9 mouse cellular contexts compared by ENCODE assay signal in the genomic region with DNA sequence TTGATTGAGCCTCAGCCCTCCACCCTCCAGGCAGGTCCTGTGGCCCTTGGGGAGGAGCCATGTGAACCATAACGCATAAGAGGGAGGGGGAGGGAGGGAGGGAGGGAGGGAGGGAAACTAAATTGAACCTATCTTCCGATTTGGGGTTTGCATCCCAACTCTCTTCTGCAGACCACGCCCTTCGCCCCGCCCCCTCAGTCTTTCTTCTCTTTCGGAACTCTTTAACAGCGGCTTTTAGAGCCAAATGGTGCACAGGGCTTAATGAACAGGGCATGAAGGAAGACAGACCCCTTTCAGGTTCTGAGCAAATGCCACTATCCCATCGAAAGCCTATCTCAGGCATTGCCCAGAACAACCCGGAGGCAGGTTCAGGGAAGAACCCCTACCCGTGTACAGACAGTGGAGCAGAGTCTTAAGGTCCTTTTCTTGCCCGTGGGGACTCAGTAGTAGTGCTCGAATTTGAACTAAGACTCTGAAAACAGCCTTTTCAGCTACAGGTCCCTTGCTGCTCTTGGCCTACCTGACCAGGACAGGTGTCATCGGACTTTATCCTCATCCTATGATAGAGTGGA. TPM values are rescaled to one million over a fixed set of nuclear protein-coding genes. Genes with fewer than 3 reads are reported as not detected.
DNase-seq lines count a peak whose midpoint lies in the region; ATAC-seq lines count a peak whose summit lies in the region.
"Had no signal": no experiment of that assay in that cellular context is flagged by ENCODE, and none has a peak within 500 bp of the region (broad histone marks: within the 10 kb centered on the region; RNA-seq: fewer than 3 reads in every experiment).

No protein-coding gene starts in this region.

- H3K4me2 ChIP-seq in heart, embryonic 12.5 days = peak overlapping the region; percentile 52
- H3K4me2 ChIP-seq in hindbrain, embryonic 13.5 days = peak overlapping the region; percentile 86
- peak overlapping the region; percentile 48 for H3K4me2 ChIP-seq in lung, embryonic 16.5 days (ENCODE audit: low read depth, low read length)

- H3K4me1 ChIP-seq in heart, embryonic 12.5 days (replicated peaks) = peaks cover 24% of the 10 kb centered on the region
- H3K4me1 ChIP-seq in hindbrain, embryonic 13.5 days (replicated peaks) = peaks cover 28% of the 10 kb centered on the region
- H3K4me1 ChIP-seq in lung, embryonic 16.5 days (replicated peaks; ENCODE audit: control insufficient read depth, insufficient read depth, low read length) = peaks cover 26% of the 10 kb centered on the region

- H3K27ac ChIP-seq in heart, embryonic 12.5 days (ENCODE audit: poor library complexity, severe bottlenecking) = no peak overlapping the region
- H3K27ac ChIP-seq in hindbrain, embryonic 13.5 days = peak overlapping the region; percentile 90
- H3K27ac ChIP-seq in lung, embryonic 16.5 days (ENCODE audit: low read length) = peak overlapping the region; percentile 31; the same call in 1 of the 2 replicates

- no peak overlapping the region for H3K9ac ChIP-seq in heart, embryonic 12.5 days
- peak overlapping the region; percentile 77 for H3K9ac ChIP-seq in hindbrain, embryonic 13.5 days
- 0 out of 2 replicates have a peak overlapping the region, but pooled peaks have one; percentile 7 for H3K9ac ChIP-seq in lung, embryonic 16.5 days (ENCODE audit: low read length)

- no peaks in the 10 kb centered on the region for H3K36me3 ChIP-seq in heart, embryonic 12.5 days
- H3K36me3 ChIP-seq in hindbrain, embryonic 13.5 days = no peaks in the 10 kb centered on the region
- H3K36me3 ChIP-seq in lung, embryonic 16.5 days (ENCODE audit: control insufficient read depth, insufficient read depth, low read length) = no peaks in the 10 kb centered on the region
- H3K36me3 ChIP-seq: G1E had no signal

- peaks cover 45% of the 10 kb centered on the region for H3K27me3 ChIP-seq in heart, embryonic 12.5 days (replicated peaks)
- 0 out of 2 replicates have a peak, but pooled peaks cover 8% of the 10 kb centered on the region for H3K27me3 ChIP-seq in hindbrain, embryonic 13.5 days
- H3K27me3 ChIP-seq in lung, embryonic 16.5 days (ENCODE audit: control insufficient read depth, insufficient read depth, low read depth, low read length) = peaks cover 8% of the 10 kb centered on the region

- DNase-seq in heart, adult 9 months (ENCODE audit: low spot score in 2 of 2) = no peak
- peak; percentile 76 for DNase-seq in ZHBTc4 (ENCODE audit: low read depth, low spot score)
- DNase-seq in thymus, postnatal 4 days = peak; percentile 60
- no peak for DNase-seq in urinary bladder, postnatal 4 days (ENCODE audit: low spot score in 2 of 2)
- DNase-seq in left cerebral cortex, adult 11 months (ENCODE audit: low spot score) = no peak

- 6% methylated on average over 12 of the region's 13 CpGs for WGBS in heart, embryonic 12.5 days
- 2% methylated on average over 13 of the region's 13 CpGs for WGBS in hindbrain, embryonic 13.5 days
- 2% methylated on average over 13 of the region's 13 CpGs for WGBS in lung, embryonic 16.5 days

- ATAC-seq in heart, embryonic 12.5 days (ENCODE audit: insufficient number of reproducible peaks, low FRiP score) = no peak
- ATAC-seq in hindbrain, embryonic 13.5 days (ENCODE audit: low FRiP score) = 0 out of 2 replicates have a peak, but pooled peaks have one; percentile 34
- peak; percentile 27; the same call in 1 of the 2 replicates for ATAC-seq in lung, embryonic 16.5 days (ENCODE audit: low read depth)

- H3K9me3 ChIP-seq in heart, embryonic 12.5 days (replicated peaks) = no peaks in the 10 kb centered on the region
- no peaks in the 10 kb centered on the region for H3K9me3 ChIP-seq in hindbrain, embryonic 13.5 days
- no peaks in the 10 kb centered on the region for H3K9me3 ChIP-seq in lung, embryonic 16.5 days (ENCODE audit: control insufficient read depth, low read length)
- H3K9me3 ChIP-seq: G1E had no signal

- H3K4me3 ChIP-seq in heart, embryonic 12.5 days = peak overlapping the region; percentile 9
- H3K4me3 ChIP-seq in hindbrain, embryonic 13.5 days = peak overlapping the region; percentile 57
- H3K4me3 ChIP-seq in lung, embryonic 16.5 days (ENCODE audit: low read length) = peak overlapping the region; percentile 35

RNA-seq across cellular contexts. Expression of gene Zfp663, which starts 0.6 kb away (rescaled TPM):
- polyA plus RNA-seq in heart, embryonic 12.5 days (2016; fragmentation: Nextera tagmentation; extraction: Ambion mirVana) = 0.08 TPM in 1 of 2 replicates, not detected in the other
- 8.1 and 9.3 TPM in 2 replicates for polyA plus RNA-seq in hindbrain, embryonic 13.5 days (2015; fragmentation: Nextera tagmentation; extraction: Ambion mirVana)
- 1.1 and 1.9 TPM in 2 replicates for polyA plus RNA-seq in lung, embryonic 16.5 days (2015; fragmentation: Nextera tagmentation; extraction: Ambion mirVana)
- polyA plus RNA-seq: G1E had no signal

RNA-seq across cellular contexts. Expression of gene Zfp334, which starts 20.1 kb away (rescaled TPM):
- polyA plus RNA-seq in heart, embryonic 12.5 days (2016; fragmentation: Nextera tagmentation; extraction: Ambion mirVana) = 9.7 and 10.1 TPM in 2 replicates
- polyA plus RNA-seq in hindbrain, embryonic 13.5 days (2015; fragmentation: Nextera tagmentation; extraction: Ambion mirVana) = 10.8 and 11.3 TPM in 2 replicates
- 5.9 and 6.6 TPM in 2 replicates for polyA plus RNA-seq in lung, embryonic 16.5 days (2015; fragmentation: Nextera tagmentation; extraction: Ambion mirVana)
- polyA plus RNA-seq: G1E had no signal

RNA-seq across cellular contexts. Expression of gene Ocstamp, which starts 32.3 kb away (rescaled TPM):
- polyA plus RNA-seq in heart, embryonic 12.5 days (2016; fragmentation: Nextera tagmentation; extraction: Ambion mirVana) = 0.11 TPM in 1 of 2 replicates, not detected in the other
- polyA plus RNA-seq in hindbrain, embryonic 13.5 days (2015; fragmentation: Nextera tagmentation; extraction: Ambion mirVana) = 0.04 TPM in 1 of 2 replicates, not detected in the other
- 0.18 TPM in 1 of 2 replicates, not detected in the other for polyA plus RNA-seq in lung, embryonic 16.5 days (2015; fragmentation: Nextera tagmentation; extraction: Ambion mirVana)
- polyA plus RNA-seq: G1E had no signal

RNA-seq across cellular contexts. Expression of gene Elmo2, which starts 41.7 kb away (rescaled TPM):
- polyA plus RNA-seq in heart, embryonic 12.5 days (2016; fragmentation: Nextera tagmentation; extraction: Ambion mirVana) = 47.1 TPM in 2 replicates
- polyA plus RNA-seq in hindbrain, embryonic 13.5 days (2015; fragmentation: Nextera tagmentation; extraction: Ambion mirVana) = 90.8 and 91.6 TPM in 2 replicates
- polyA plus RNA-seq in lung, embryonic 16.5 days (2015; fragmentation: Nextera tagmentation; extraction: Ambion mirVana) = 76.6 and 82.8 TPM in 2 replicates

Comparison
In these comparisons a context has a peak if more than half of its experiments do, and no peak if none do; other contexts are left out.
1. DNase-seq: peak in ZHBTc4 (single experiment) and thymus, postnatal 4 days (single experiment); none in heart, adult 9 months (0 of 2), urinary bladder, postnatal 4 days (0 of 2) and left cerebral cortex, adult 11 months (single experiment).
2. Peak in every context shown above with its lines, with median percentiles within 50 percentile points of each other: H3K4me2 ChIP-seq and H3K4me3 ChIP-seq.